Mouse (Mus musculus): ENCODE measurements around the gene Cep19.

Gene Cep19

DNA sequence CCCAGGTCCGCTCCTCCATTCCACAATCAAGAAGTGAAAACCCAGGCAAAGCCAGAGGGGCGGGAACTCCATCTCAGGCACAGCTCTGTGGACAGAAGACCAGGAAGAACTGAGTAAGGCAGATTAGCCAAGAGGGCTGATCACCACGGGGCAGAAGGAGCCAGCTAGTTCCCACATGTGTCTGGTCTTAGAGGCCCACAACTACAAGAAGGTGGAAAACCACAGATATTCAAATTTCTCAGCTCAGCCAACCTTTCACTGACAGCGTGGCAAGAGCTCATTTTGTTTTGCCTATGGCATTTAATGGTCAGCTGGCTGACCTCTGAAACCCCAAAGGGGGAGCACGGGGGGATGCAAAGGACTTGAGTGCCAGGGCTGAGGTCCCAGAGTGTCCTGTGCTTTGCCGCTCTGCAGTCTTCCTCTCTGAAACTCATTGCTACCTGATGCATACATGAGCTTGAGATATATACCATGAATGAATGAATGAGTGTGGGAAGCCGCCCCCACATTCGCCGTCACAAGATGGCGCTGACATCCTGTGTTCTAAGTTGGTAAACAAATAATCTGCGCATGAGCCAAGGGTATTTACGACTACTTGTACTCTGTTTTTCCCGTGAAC is 48.1 kb downstream of the Cep19 start:
- DNase-seq, result peak; percentile 47 to 49

DNA sequence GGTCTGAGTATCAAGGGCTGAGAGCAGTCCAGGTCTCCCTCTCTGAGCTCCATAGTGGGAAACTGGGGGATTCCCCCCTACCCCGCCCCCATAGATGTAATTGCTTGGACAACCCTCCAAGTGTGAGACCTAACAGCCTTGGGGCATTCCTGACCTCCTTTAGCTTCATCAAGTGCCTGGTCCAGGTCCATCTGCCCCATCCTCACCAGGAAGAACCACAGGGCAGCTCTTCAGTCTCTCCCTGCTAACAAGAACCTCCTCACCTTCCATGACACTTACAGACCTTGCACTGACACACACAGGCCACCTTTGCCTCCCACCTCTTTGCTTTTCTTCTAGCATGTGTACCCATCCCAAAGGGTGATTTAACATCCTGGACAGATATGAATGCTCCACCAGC is 54.4 kb downstream of the Cep19 start:
- peak in 1 of 2 experiments; percentile 71 for DNase-seq

- DNase-seq, result peak; percentile 97
These were observed 54.8 kb downstream of the Cep19 start for GRCm38 (mm10) chr16:32154437-32154836.

- peak in 1 of 2 experiments; percentile 29 for DNase-seq
These were observed 57.1 kb downstream of the Cep19 start for GRCm38 (mm10) chr16:32156719-32157118.

DNA sequence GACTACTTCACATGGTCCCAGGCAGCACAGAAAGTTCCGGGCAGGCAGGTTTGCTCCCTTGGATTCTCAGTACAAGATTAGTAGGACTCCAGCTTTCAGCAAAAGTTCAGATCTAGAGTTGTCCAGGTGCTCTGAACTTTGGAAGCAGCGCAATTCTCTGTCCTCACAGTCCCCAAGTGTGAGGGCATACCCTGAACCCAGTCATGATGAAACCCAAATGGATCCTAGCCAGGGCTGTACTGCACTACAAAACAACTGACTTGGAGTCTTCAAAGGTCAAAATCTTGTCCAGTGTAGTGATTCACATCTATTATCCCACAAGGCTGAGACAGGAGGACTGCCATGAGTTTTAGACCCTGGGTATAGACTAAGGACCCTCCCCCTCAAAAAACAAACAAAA is 57.8 kb downstream of the Cep19 start:
- no peak for DNase-seq
